In genomic region chr5:31138968-31139425, GRCm38 (mm10) we compare ENCODE assay signal across 9 mouse cellular contexts. TPM values are rescaled to one million over a fixed set of nuclear protein-coding genes. Genes with fewer than 3 reads are reported as not detected.
DNase-seq lines count a peak whose midpoint lies in the region; ATAC-seq lines count a peak whose summit lies in the region.
"Had no signal": no experiment of that assay in that cellular context is flagged by ENCODE, and none has a peak within 500 bp of the region (broad histone marks: within the 10 kb centered on the region; RNA-seq: fewer than 3 reads in every experiment).

No protein-coding gene starts in this region.

- peaks cover 18% of the 10 kb centered on the region for H3K36me3 ChIP-seq in heart, embryonic 14.5 days (ENCODE audit: control insufficient read depth, insufficient read depth, low read length)
- H3K36me3 ChIP-seq in midbrain, embryonic 13.5 days, result peaks cover 11% of the 10 kb centered on the region

- peak overlapping the region; percentile 32 to 36; a peak in 3 of 4 replicates for H3K4me3 ChIP-seq in heart, embryonic 14.5 days (ENCODE audit: control insufficient read depth in 1 of 2, insufficient read depth in 1 of 2, low read depth in 1 of 2, low read length in 2 of 2)
- H3K4me3 ChIP-seq in midbrain, embryonic 13.5 days (replicated peaks), result peak overlapping the region; percentile 33

- H3K4me2 ChIP-seq in heart, embryonic 14.5 days (ENCODE audit: low read length), result peak overlapping the region; percentile 60
- peak overlapping the region; percentile 51; the same call in 1 of the 2 replicates for H3K4me2 ChIP-seq in midbrain, embryonic 13.5 days (replicated peaks)

- H3K4me1 ChIP-seq in heart, embryonic 14.5 days (ENCODE audit: control insufficient read depth in 2 of 2, insufficient read depth in 2 of 2, low read length in 2 of 2), result peaks cover 15 to 21% of the 10 kb centered on the region in 2 experiments; a peak in 3 of 4 replicates
- peaks cover 22% of the 10 kb centered on the region for H3K4me1 ChIP-seq in midbrain, embryonic 13.5 days (replicated peaks)

- 8% methylated on average over 9 of the region's 9 CpGs for WGBS in heart, embryonic 14.5 days
- WGBS in midbrain, embryonic 13.5 days, result 15% methylated on average over 9 of the region's 9 CpGs

- no peak overlapping the region for H3K27ac ChIP-seq in heart, embryonic 14.5 days (replicated peaks in 1 of 2; ENCODE audit: control insufficient read depth in 1 of 2, insufficient read depth in 1 of 2, low read depth in 2 of 2, low read length in 2 of 2)
- no peak overlapping the region for H3K27ac ChIP-seq in midbrain, embryonic 13.5 days

- ATAC-seq in heart, embryonic 14.5 days (ENCODE audit: insufficient number of reproducible peaks, insufficient read depth, low FRiP score, low read depth), result no peak
- no peak for ATAC-seq in midbrain, embryonic 13.5 days

- intact Hi-C loops in heart, postnatal 25 days (cut with DNase I), result no loop called here
- intact Hi-C loops in left cerebral cortex, postnatal 10 days (cut with DNase I), result no loop called here

- DNase-seq in heart, postnatal 25 days (ENCODE audit: low spot score), result no peak
- peak; percentile 74 for DNase-seq in ZHBTc4 (ENCODE audit: low read depth, low spot score)
- DNase-seq in heart, postnatal 4 days, result peak; percentile 60
- no peak for DNase-seq in frontal cortex, postnatal 36 days (ENCODE audit: low spot score in 2 of 2)
- DNase-seq in right cerebral cortex, postnatal 10 days (ENCODE audit: low spot score in 2 of 2), result no peak
- no peak for DNase-seq in left cerebral cortex, postnatal 10 days (ENCODE audit: extremely low spot score in 1 of 2, low spot score in 2 of 2)

- no peak overlapping the region for H3K9ac ChIP-seq in heart, embryonic 14.5 days (ENCODE audit: low read length)
- no peak overlapping the region for H3K9ac ChIP-seq in midbrain, embryonic 13.5 days (replicated peaks)

- H3K9me3 ChIP-seq in heart, embryonic 14.5 days (ENCODE audit: control insufficient read depth, low read length), result no peaks in the 10 kb centered on the region
- H3K9me3 ChIP-seq in midbrain, embryonic 13.5 days, result no peaks in the 10 kb centered on the region

- H3K27me3 ChIP-seq in heart, embryonic 14.5 days (ENCODE audit: control insufficient read depth, insufficient read depth, low read length), result peaks cover 56% of the 10 kb centered on the region
- H3K27me3 ChIP-seq in midbrain, embryonic 13.5 days, result peaks cover 61% of the 10 kb centered on the region

RNA-seq across cellular contexts. Expression of gene Ucn, which starts 0.4 kb away (rescaled TPM):
- not detected in 2 replicates for polyA plus RNA-seq in heart, embryonic 14.5 days (2014; fragmentation: Nextera tagmentation; extraction: Ambion mirVana)
- total RNA-seq in heart, postnatal 25 days (2021), result not detected
- not detected for total RNA-seq in heart, postnatal 4 days (2021)
- not detected in 2 replicates for polyA plus RNA-seq in midbrain, embryonic 13.5 days (2015; fragmentation: Nextera tagmentation; extraction: Ambion mirVana)
- 1 to 10 TPM; 1.1 TPM for total RNA-seq in left cerebral cortex, postnatal 10 days (2021)

RNA-seq across cellular contexts. Expression of gene Mpv17, which starts 15.1 kb away (rescaled TPM):
- 98.9 and 111 TPM in 2 replicates for polyA plus RNA-seq in heart, embryonic 14.5 days (2014; fragmentation: Nextera tagmentation; extraction: Ambion mirVana)
- 10 to 100 TPM; 55.1 to 55.5 TPM for total RNA-seq in heart, postnatal 25 days (2021)
- 10 to 100 TPM; 50.1 to 50.8 TPM for total RNA-seq in heart, postnatal 4 days (2021)
- 54.7 and 57.5 TPM in 2 replicates for polyA plus RNA-seq in midbrain, embryonic 13.5 days (2015; fragmentation: Nextera tagmentation; extraction: Ambion mirVana)
- 10 to 100 TPM; 35.7 to 36.2 TPM for total RNA-seq in left cerebral cortex, postnatal 10 days (2021)

RNA-seq across cellular contexts. Expression of gene Trim54, which starts 22.5 kb away (rescaled TPM):
- polyA plus RNA-seq in heart, embryonic 14.5 days (2014; fragmentation: Nextera tagmentation; extraction: Ambion mirVana), result 7.0 and 9.3 TPM in 2 replicates
- total RNA-seq in heart, postnatal 25 days (2021), result 100 to 1,000 TPM; 183 to 212 TPM
- 10 to 100 TPM; 33.4 to 35.6 TPM for total RNA-seq in heart, postnatal 4 days (2021)
- polyA plus RNA-seq in midbrain, embryonic 13.5 days (2015; fragmentation: Nextera tagmentation; extraction: Ambion mirVana), result not detected in 2 replicates
- total RNA-seq in left cerebral cortex, postnatal 10 days (2021), result under 1 TPM; 0.86 to 0.97 TPM

RNA-seq across cellular contexts. Expression of gene Slc30a3, which starts 31.0 kb away (rescaled TPM):
- 0.26 and 0.43 TPM in 2 replicates for polyA plus RNA-seq in heart, embryonic 14.5 days (2014; fragmentation: Nextera tagmentation; extraction: Ambion mirVana)
- total RNA-seq in heart, postnatal 25 days (2021), result not detected
- total RNA-seq in heart, postnatal 4 days (2021), result under 1 TPM in 1 of 2 experiments, not detected in 1; 0.24 TPM
- 15.9 and 16.8 TPM in 2 replicates for polyA plus RNA-seq in midbrain, embryonic 13.5 days (2015; fragmentation: Nextera tagmentation; extraction: Ambion mirVana)
- total RNA-seq in left cerebral cortex, postnatal 10 days (2021), result 100 to 1,000 TPM; 101 to 118 TPM

RNA-seq across cellular contexts. Expression of gene Dnajc5g, which starts 32.9 kb away (rescaled TPM):
- not detected in 2 replicates for polyA plus RNA-seq in heart, embryonic 14.5 days (2014; fragmentation: Nextera tagmentation; extraction: Ambion mirVana)
- total RNA-seq in heart, postnatal 25 days (2021), result not detected
- not detected for total RNA-seq in heart, postnatal 4 days (2021)
- not detected in 2 replicates for polyA plus RNA-seq in midbrain, embryonic 13.5 days (2015; fragmentation: Nextera tagmentation; extraction: Ambion mirVana)
- total RNA-seq in left cerebral cortex, postnatal 10 days (2021), result not detected
- polyA plus RNA-seq: frontal cortex, adult 2 months had no signal

Comparison
In these comparisons a context has a peak if more than half of its experiments do, and no peak if none do; other contexts are left out.
1. DNase-seq: peak in ZHBTc4 (single experiment) and heart, postnatal 4 days (single experiment); none in heart, postnatal 25 days (single experiment), frontal cortex, postnatal 36 days (0 of 2), right cerebral cortex, postnatal 10 days (0 of 2) and left cerebral cortex, postnatal 10 days (0 of 2).
2. RNA of gene Trim54, which starts 22.5 kb away (total RNA-seq): 183 to 212 TPM in heart, postnatal 25 days and 33.4 to 35.6 TPM in heart, postnatal 4 days; 0.86 to 0.97 TPM in left cerebral cortex, postnatal 10 days; every median in the first group is over 10 times any median in the second.